Mouse (Mus musculus) mouse embryonic stem cell (cell line): ENCODE results near the gene Lrch1.

Experiments used
- in situ Hi-C, 2 experiments: fragments of 300-500 bp; cut with MboI; formaldehyde crosslinking; loops; 1 replicate in 1 of 2; 3 replicates in 1 of 2; pipeline ENCODE4 v1.14.3; 2019 to 2020; ENCODE audit warnings: low sequenced_read_pairs in 2 of 2, low pct_unique_long_range_greater_than_20kb in 1 of 2, mixed read lengths in 1 of 2; ENCODE audit not compliant: unreplicated experiment in 1 of 2

Gene Lrch1

GRCm38 (mm10) chr14:74947376-74948013, at the start of gene Lrch1:
Lrch1 (minus strand) TSS chr14:74947876.
- in situ Hi-C loops, result no loop called here

- in situ Hi-C loops, result loop anchor here in 1 of 2 experiments (10.0 kb wide), 1 partner anchor 242 kb away; no protein-coding TSS in a partner anchor
Observed at GRCm38 (mm10) chr14:74997041-74997440, 49.4 kb upstream of the Lrch1 start.

- in situ Hi-C loops, result loop anchor here in 1 of 2 experiments (10.0 kb wide), 1 partner anchor 242 kb away; no protein-coding TSS in a partner anchor
Observed at GRCm38 (mm10) chr14:74996556-74996955, 48.9 kb upstream of the Lrch1 start.

- in situ Hi-C loops, result loop anchor here (5.0 to 10.0 kb wide), 2 partner anchors 228 to 236 kb away; no protein-coding TSS in a partner anchor
Observed at GRCm38 (mm10) chr14:74990504-74990903, 42.8 kb upstream of the Lrch1 start.

- in situ Hi-C loops, result loop anchor here (5.0 to 10.0 kb wide), 2 partner anchors 228 to 235 kb away; no protein-coding TSS in a partner anchor
Observed at GRCm38 (mm10) chr14:74989909-74990308, 42.2 kb upstream of the Lrch1 start.

- in situ Hi-C loops, result no loop called here
Observed at GRCm38 (mm10) chr14:74989322-74989721, 41.6 kb upstream of the Lrch1 start.

GRCm38 (mm10) chr14:74986527-74986926, 38.9 kb upstream of the Lrch1 start:
- in situ Hi-C loops, result no loop called here

GRCm38 (mm10) chr14:74985658-74986057, 38.0 kb upstream of the Lrch1 start:
- in situ Hi-C loops, result no loop called here

- in situ Hi-C loops, result no loop called here
Observed at GRCm38 (mm10) chr14:74984817-74985391, 37.2 kb upstream of the Lrch1 start.

GRCm38 (mm10) chr14:74983079-74983478, 35.4 kb upstream of the Lrch1 start:
- in situ Hi-C loops, result no loop called here

- in situ Hi-C loops, result no loop called here
Observed at GRCm38 (mm10) chr14:74981016-74981415, 33.3 kb upstream of the Lrch1 start.

GRCm38 (mm10) chr14:74976972-74977371, 29.3 kb upstream of the Lrch1 start:
- in situ Hi-C loops, result no loop called here

- in situ Hi-C loops, result no loop called here
Observed at GRCm38 (mm10) chr14:74974136-74974651, 26.5 kb upstream of the Lrch1 start.

- in situ Hi-C loops, result no loop called here
Observed at GRCm38 (mm10) chr14:74972687-74973086, 25.0 kb upstream of the Lrch1 start.

GRCm38 (mm10) chr14:74972216-74972615, 24.5 kb upstream of the Lrch1 start:
- in situ Hi-C loops, result no loop called here

GRCm38 (mm10) chr14:74963402-74963764, 15.7 kb upstream of the Lrch1 start:
- in situ Hi-C loops, result no loop called here

GRCm38 (mm10) chr14:74962713-74963401, 15.2 kb upstream of the Lrch1 start:
- in situ Hi-C loops, result no loop called here

GRCm38 (mm10) chr14:74960568-74960967, 12.9 kb upstream of the Lrch1 start:
- in situ Hi-C loops, result no loop called here

GRCm38 (mm10) chr14:74956702-74957101, 9.0 kb upstream of the Lrch1 start:
- in situ Hi-C loops, result no loop called here
